Mouse (Mus musculus) kidney, adult 2 months (tissue): Measurements from ENCODE around the gene Ttl.

Experiments used
- CTCF ChIP-seq: fragments of 200-500 bp; conservative IDR thresholded peaks from 2 replicates; pipeline ENCODE4 v1.5.1; 2011; ENCODE audit warnings: low read depth, mild to moderate bottlenecking, control low read depth, low read length, moderate library complexity, mixed read lengths; ENCODE audit not compliant: insufficient read depth, insufficient read length
- POLR2A ChIP-seq: fragments of 200-500 bp; IDR thresholded peaks from one replicate; pipeline ENCODE4 v1.6.1; 2011; ENCODE audit warnings: low read depth, low read length, control low read depth

GRCm38 (mm10) chr2:129121986-129122385 is 56.2 kb downstream of the Ttl start:
- no peak for TF ChIP-seq CTCF
- TF ChIP-seq POLR2A, result no peak
